Mouse (Mus musculus): ENCODE data around the gene Otof. TPM values are rescaled to one million over a fixed set of nuclear protein-coding genes. Genes with fewer than 3 reads are reported as not detected.

Gene Otof
- not detected for total RNA-seq (2023)

DNA sequence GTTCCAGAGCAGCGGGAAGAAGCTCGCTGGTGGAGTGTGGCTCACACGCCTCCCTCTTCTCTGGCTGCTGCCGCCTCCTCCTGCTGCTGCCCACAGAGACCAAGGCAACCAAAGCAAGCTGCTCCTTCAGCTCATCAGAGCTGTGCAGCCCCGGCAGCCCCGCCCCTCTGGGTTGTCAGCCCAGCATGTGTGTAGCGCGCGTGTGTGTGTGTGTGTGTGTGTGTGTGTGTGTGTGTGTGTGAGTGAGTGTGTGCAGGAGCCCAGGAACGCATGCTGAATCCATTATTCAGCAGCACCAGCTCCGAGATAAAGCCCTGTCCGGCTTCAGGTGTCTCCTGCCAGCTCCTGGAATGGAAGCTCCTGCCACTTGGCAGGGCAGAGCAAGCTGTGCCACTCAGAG is at the start of gene Otof:
Gene Otof (minus strand): TSS at position 112 of the 400 bp plus-strand sequence.

DNA sequence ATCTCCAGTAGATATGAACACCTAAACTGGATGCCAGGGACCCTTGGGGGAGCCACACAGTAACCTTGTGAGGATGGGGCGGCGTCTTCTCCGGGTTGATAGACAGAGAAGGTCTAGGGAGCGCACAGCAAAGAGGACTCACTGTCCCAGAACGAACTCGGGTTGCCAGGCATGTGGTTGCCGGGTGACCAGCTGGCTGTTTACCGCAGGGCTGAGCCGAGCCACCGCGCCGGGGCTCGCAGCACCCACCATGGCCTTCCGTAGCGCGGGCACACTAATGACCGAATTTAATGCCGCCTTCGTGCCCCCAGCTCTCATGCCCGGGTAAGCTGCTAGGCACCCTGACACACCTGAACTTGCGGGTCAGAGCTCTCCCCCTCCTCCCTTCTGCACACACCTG is 4.1 kb upstream of the Otof start, which contains the start of gene 1700001C02Rik:
Gene 1700001C02Rik (plus strand): TSS at position 187 of the 400 bp plus-strand sequence.

Other genes with a start within 250 kb of the Otof start
- 30.0 TPM for gene Selenoi, start 229.4 kb downstream of the Otof start, total RNA-seq (2023)
- 44.5 TPM for gene Drc1, start 180.5 kb downstream of the Otof start, total RNA-seq (2023)
- not detected for gene 1700001C02Rik, start 4.1 kb upstream of the Otof start, total RNA-seq (2023)
- gene Cib4, start 83.9 kb upstream of the Otof start, total RNA-seq (2023) = not detected
- not detected for gene Kcnk3, start 126.2 kb upstream of the Otof start, total RNA-seq (2023)
- gene Slc35f6, start 186.0 kb upstream of the Otof start, total RNA-seq (2023) = 41.8 TPM
- 120 TPM for gene Cenpa, start 204.8 kb upstream of the Otof start, total RNA-seq (2023)
- gene Dpysl5, start 249.6 kb upstream of the Otof start, total RNA-seq (2023) = 0.35 TPM